ENCODE assay signal across 9 mouse cellular contexts in the genomic region with DNA sequence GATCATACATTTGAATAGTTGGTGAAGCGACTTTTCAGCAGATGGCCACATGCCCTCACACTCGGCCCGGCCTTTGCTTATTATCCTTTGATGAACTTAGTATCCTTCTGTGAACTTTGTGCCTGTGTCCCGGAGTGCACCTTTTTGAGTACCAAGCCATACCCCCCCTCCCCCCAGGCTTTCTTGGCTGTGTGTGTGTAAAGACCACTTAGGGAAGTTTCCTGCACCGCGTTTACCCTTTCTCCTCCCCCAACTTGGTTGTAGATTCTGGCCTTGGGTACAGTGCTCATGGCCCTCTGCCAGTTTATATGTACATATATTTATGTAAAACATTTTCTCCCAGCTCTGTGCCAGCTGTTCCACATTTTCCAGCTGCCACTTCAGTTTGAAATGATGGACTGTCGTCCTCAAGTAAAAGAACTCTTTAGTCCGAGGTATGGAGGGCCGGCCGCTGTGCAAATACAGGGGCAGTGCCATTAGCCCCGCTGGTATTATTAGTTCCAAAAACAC. TPM values are rescaled to one million over a fixed set of nuclear protein-coding genes. Genes with fewer than 3 reads are reported as not detected.
DNase-seq lines count a peak whose midpoint lies in the region; ATAC-seq and TF ChIP-seq lines count a peak whose summit lies in the region.
"Had no signal": no experiment of that assay in that cellular context is flagged by ENCODE, and none has a peak within 500 bp of the region (broad histone marks: within the 10 kb centered on the region; RNA-seq: fewer than 3 reads in every experiment).

No protein-coding gene starts in this region.

- no peak for TF ChIP-seq CTCF in gastrocnemius, adult 2 months (IDR thresholded peaks at IDR 0.05)

- peak overlapping the region; percentile 73 for H3K9ac ChIP-seq in hindbrain, embryonic 14.5 days

- 0 out of 2 replicates have a peak, but pooled peaks cover 4% of the 10 kb centered on the region for H3K4me1 ChIP-seq in hindbrain, embryonic 14.5 days (replicated peaks; ENCODE audit: control insufficient read depth, insufficient read depth, low read length)

- H3K4me2 ChIP-seq in hindbrain, embryonic 14.5 days (replicated peaks): peak overlapping the region; percentile 98

- H3K36me3 ChIP-seq in hindbrain, embryonic 14.5 days (replicated peaks; ENCODE audit: control insufficient read depth, insufficient read depth): no peaks in the 10 kb centered on the region

- no peaks in the 10 kb centered on the region for H3K9me3 ChIP-seq in hindbrain, embryonic 14.5 days (ENCODE audit: control insufficient read depth, low read length)

- intact Hi-C loops in gastrocnemius, adult 2 months (cut with DNase I): no loop called here

- WGBS in hindbrain, embryonic 14.5 days: under 1% methylated on average over 11 of the region's 11 CpGs

- ATAC-seq in hindbrain, embryonic 14.5 days (ENCODE audit: low FRiP score): no peak

- DNase-seq in gastrocnemius, adult 2 months: no peak
- no peak for DNase-seq in gastrocnemius, postnatal 25 days
- DNase-seq in embryo, embryonic 10 days (ENCODE audit: low spot score): peak; percentile 49
- DNase-seq in hindbrain, embryonic 14.5 days (ENCODE audit: low spot score): peak; percentile 48
- DNase-seq in lung, postnatal 14 days: peak; percentile 2
- DNase-seq in layer of hippocampus, adult 8-10 months (ENCODE audit: low spot score in 2 of 2): no peak
- DNase-seq in cerebellum, adult 9-11 months: no peak
- DNase-seq in layer of hippocampus, adult 9-11 months: no peak

- peak overlapping the region; percentile 88 for H3K4me3 ChIP-seq in gastrocnemius, adult 2 months
- H3K4me3 ChIP-seq in hindbrain, embryonic 14.5 days (replicated peaks; ENCODE audit: low read length): peak overlapping the region; percentile 79

- H3K27ac ChIP-seq in gastrocnemius, adult 2 months: peak overlapping the region; percentile 78
- no peak overlapping the region for H3K27ac ChIP-seq in hindbrain, embryonic 14.5 days

- peaks cover 35% of the 10 kb centered on the region for H3K27me3 ChIP-seq in hindbrain, embryonic 14.5 days (ENCODE audit: control insufficient read depth, insufficient read depth, low read length)
- H3K27me3 ChIP-seq: CH12.LX had no signal

RNA-seq across cellular contexts. Expression of gene Gli3, which starts 1.8 kb away (rescaled TPM):
- 1 to 10 TPM; 1.4 TPM for total RNA-seq in gastrocnemius, adult 2 months (2021)
- 1 to 10 TPM; 1.6 TPM for total RNA-seq in gastrocnemius, postnatal 25 days (2021)
- polyA plus RNA-seq in hindbrain, embryonic 14.5 days (2014; fragmentation: Nextera tagmentation; extraction: Ambion mirVana): 4.2 and 5.7 TPM in 2 replicates
- 10 to 100 TPM in 3 of 4 experiments, 1 to 10 TPM in 1; 9.6 to 10.2 (median 10.2) TPM for total RNA-seq in layer of hippocampus, adult 8-10 months (2022)
- total RNA-seq: CH12.LX had no signal

Comparison
In these comparisons a context has a peak if more than half of its experiments do, and no peak if none do; other contexts are left out.
1. DNase-seq: peak in embryo, embryonic 10 days (single experiment), hindbrain, embryonic 14.5 days (single experiment) and lung, postnatal 14 days (single experiment); none in gastrocnemius, adult 2 months (single experiment), gastrocnemius, postnatal 25 days (single experiment), layer of hippocampus, adult 8-10 months (0 of 2), cerebellum, adult 9-11 months (single experiment) and layer of hippocampus, adult 9-11 months (single experiment).
2. RNA of gene Gli3, which starts 1.8 kb away (total RNA-seq): 9.6 to 10.2 TPM in layer of hippocampus, adult 8-10 months; 1.6 TPM in gastrocnemius, postnatal 25 days and 1.4 TPM in gastrocnemius, adult 2 months; every median in the first group is over 4 times any median in the second.